Mouse (Mus musculus): ENCODE measurements around the gene Tfpt.

GRCm38 (mm10) chr7:3666921-3667391 lies 37.2 kb upstream of the Tfpt start:
- no peak for TF ChIP-seq CTCF (IDR thresholded peaks at IDR 0.05; ENCODE audit: insufficient read depth, low read depth, low read length)
- TF ChIP-seq POLR2A (IDR thresholded peaks at IDR 0.05; ENCODE audit: insufficient read depth, low read depth, low read length) = no peak

Data from olfactory bulb, adult 2 months (tissue).